ENCODE assay signal across 8 mouse cellular contexts in the genomic region with DNA sequence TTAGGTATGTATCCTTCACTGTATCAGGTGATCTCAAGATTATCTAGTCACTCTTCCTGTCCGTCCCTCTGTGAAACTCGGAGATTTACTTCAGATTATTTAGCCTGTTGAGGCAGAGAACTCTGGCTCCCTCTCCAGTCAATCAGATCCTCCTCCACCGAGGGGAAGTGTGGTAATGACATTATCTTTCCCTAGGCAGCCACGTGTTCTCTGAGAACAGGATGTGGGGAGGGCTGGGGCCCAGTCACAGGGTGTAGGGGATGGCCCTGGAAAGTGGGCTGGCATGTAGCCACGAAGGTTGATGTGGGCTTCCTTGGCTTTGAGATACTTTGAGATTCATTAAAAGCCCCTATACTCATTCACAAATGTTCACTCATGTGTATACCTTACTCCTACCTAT. TPM values are rescaled to one million over a fixed set of nuclear protein-coding genes. Genes with fewer than 3 reads are reported as not detected.
A peak's percentile ranks its signal among the peaks of the same experiment; 100 is the strongest.
DNase-seq lines count a peak whose midpoint lies in the region; ATAC-seq and TF ChIP-seq lines count a peak whose summit lies in the region.

No protein-coding gene starts in this region.

- peak; percentile 80 for ATAC-seq in lung, embryonic 15.5 days (ENCODE audit: borderline replicate concordance, extremely low read depth, low FRiP score, low TSS enrichment)
- ATAC-seq in stomach, embryonic 16.5 days (ENCODE audit: insufficient read depth, low FRiP score): peak; percentile 75; the same call in 1 of the 2 replicates
- no peak for ATAC-seq in hindbrain, embryonic 13.5 days (ENCODE audit: low FRiP score)
- no peak for ATAC-seq in forebrain, postnatal 0 days

- H3K9me3 ChIP-seq in lung, embryonic 15.5 days: no peaks in the 10 kb centered on the region
- no peaks in the 10 kb centered on the region for H3K9me3 ChIP-seq in stomach, embryonic 16.5 days (replicated peaks; ENCODE audit: control insufficient read depth, low read length)
- no peaks in the 10 kb centered on the region for H3K9me3 ChIP-seq in hindbrain, embryonic 13.5 days
- H3K9me3 ChIP-seq in forebrain, postnatal 0 days (ENCODE audit: low read length): no peaks in the 10 kb centered on the region

- H3K27me3 ChIP-seq in lung, embryonic 15.5 days: no peaks in the 10 kb centered on the region
- no peaks in the 10 kb centered on the region for H3K27me3 ChIP-seq in stomach, embryonic 16.5 days (ENCODE audit: control insufficient read depth, insufficient read depth, low read length)
- no peaks in the 10 kb centered on the region for H3K27me3 ChIP-seq in hindbrain, embryonic 13.5 days
- H3K27me3 ChIP-seq in forebrain, postnatal 0 days (ENCODE audit: insufficient read depth, low read length): no peaks in the 10 kb centered on the region; the same call in 1 of the 2 replicates

- 32% methylated on average over 5 of the region's 5 CpGs for WGBS in lung, embryonic 15.5 days
- 39% methylated on average over 5 of the region's 5 CpGs for WGBS in stomach, embryonic 16.5 days
- WGBS in hindbrain, embryonic 13.5 days: 52% methylated on average over 5 of the region's 5 CpGs
- 59% methylated on average over 5 of the region's 5 CpGs for WGBS in forebrain, postnatal 0 days

- DNase-seq in left cerebral cortex, postnatal 14 days (ENCODE audit: low spot score in 2 of 2): peak; percentile 9 to 11
- DNase-seq in left cerebral cortex, adult 11 months (ENCODE audit: low spot score): no peak
- peak; percentile 25 for DNase-seq in c-Kit-positive CD71-positive TER-119-positive erythroid progenitor cells, embryonic 14.5 days (ENCODE audit: low spot score)
- peak; percentile 90 for DNase-seq in induced T-regulatory cell, adult 2 months (ENCODE audit: low read depth)
- DNase-seq in forebrain, postnatal 0 days: no peak

- H3K9ac ChIP-seq in lung, embryonic 15.5 days: no peak overlapping the region
- no peak overlapping the region for H3K9ac ChIP-seq in stomach, embryonic 16.5 days (ENCODE audit: low read length)
- H3K9ac ChIP-seq in hindbrain, embryonic 13.5 days: no peak overlapping the region
- no peak overlapping the region for H3K9ac ChIP-seq in forebrain, postnatal 0 days

- no peaks in the 10 kb centered on the region for H3K36me3 ChIP-seq in lung, embryonic 15.5 days
- H3K36me3 ChIP-seq in stomach, embryonic 16.5 days (ENCODE audit: control insufficient read depth, insufficient read depth, low read length): no peaks in the 10 kb centered on the region
- no peaks in the 10 kb centered on the region for H3K36me3 ChIP-seq in hindbrain, embryonic 13.5 days
- H3K36me3 ChIP-seq in forebrain, postnatal 0 days (ENCODE audit: insufficient read depth): no peaks in the 10 kb centered on the region

- intact Hi-C loops in left cerebral cortex, postnatal 14 days (cut with DNase I): loop anchor here (10.0 kb wide), 1 partner anchor 105 kb away; no protein-coding TSS in a partner anchor

- H3K4me2 ChIP-seq in lung, embryonic 15.5 days: peak overlapping the region; percentile 18; the same call in 1 of the 2 replicates
- H3K4me2 ChIP-seq in stomach, embryonic 16.5 days (ENCODE audit: low read depth, low read length): no peak overlapping the region
- no peak overlapping the region for H3K4me2 ChIP-seq in hindbrain, embryonic 13.5 days
- H3K4me2 ChIP-seq in forebrain, postnatal 0 days (ENCODE audit: low read depth): no peak overlapping the region

- H3K4me3 ChIP-seq in lung, embryonic 15.5 days: no peak overlapping the region
- no peak overlapping the region for H3K4me3 ChIP-seq in stomach, embryonic 16.5 days (replicated peaks; ENCODE audit: low read length)
- no peak overlapping the region for H3K4me3 ChIP-seq in hindbrain, embryonic 13.5 days
- no peak overlapping the region for H3K4me3 ChIP-seq in forebrain, postnatal 0 days (ENCODE audit: low read depth, low read length)

- H3K27ac ChIP-seq in lung, embryonic 15.5 days: 0 out of 2 replicates have a peak overlapping the region, but pooled peaks have one; percentile 24
- peak overlapping the region; percentile 13; the same call in 1 of the 2 replicates for H3K27ac ChIP-seq in stomach, embryonic 16.5 days (ENCODE audit: low read length)
- no peak overlapping the region for H3K27ac ChIP-seq in hindbrain, embryonic 13.5 days
- no peak overlapping the region for H3K27ac ChIP-seq in forebrain, postnatal 0 days (ENCODE audit: low read depth, low read length)

- peaks cover 19% of the 10 kb centered on the region for H3K4me1 ChIP-seq in lung, embryonic 15.5 days
- H3K4me1 ChIP-seq in stomach, embryonic 16.5 days (ENCODE audit: control insufficient read depth, insufficient read depth, low read length): no peaks in the 10 kb centered on the region
- no peaks in the 10 kb centered on the region for H3K4me1 ChIP-seq in hindbrain, embryonic 13.5 days (replicated peaks)
- no peaks in the 10 kb centered on the region for H3K4me1 ChIP-seq in forebrain, postnatal 0 days (ENCODE audit: insufficient read depth)

- TF ChIP-seq CTCF in forebrain, postnatal 0 days (IDR thresholded peaks at IDR 0.05; ENCODE audit: low read depth): no peak

RNA-seq across cellular contexts. Expression of gene Msn, which starts 34.3 kb away (rescaled TPM):
- total RNA-seq in left cerebral cortex, postnatal 14 days (2021): 10 to 100 TPM; 21.4 to 21.8 TPM
- polyA plus RNA-seq in lung, embryonic 15.5 days (2015; fragmentation: Nextera tagmentation; extraction: Ambion mirVana): 182 and 194 TPM in 2 replicates
- polyA plus RNA-seq in stomach, embryonic 16.5 days (2015; fragmentation: Nextera tagmentation; extraction: Ambion mirVana): 99.4 and 100 TPM in 2 replicates
- 43.7 and 48.9 TPM in 2 replicates for polyA plus RNA-seq in hindbrain, embryonic 13.5 days (2015; fragmentation: Nextera tagmentation; extraction: Ambion mirVana)
- 12.6 and 19.7 TPM in 2 replicates for total RNA-seq in forebrain, postnatal 0 days (2014; rRNA removed)
- 20.6 and 25.1 TPM in 2 replicates for polyA plus RNA-seq in forebrain, postnatal 0 days (2015; fragmentation: Nextera tagmentation; extraction: Ambion mirVana)

Comparison
In these comparisons a context has a peak if more than half of its experiments do, and no peak if none do; other contexts are left out.
1. DNase-seq: peak in left cerebral cortex, postnatal 14 days (2 of 2), c-Kit-positive CD71-positive TER-119-positive erythroid progenitor cells, embryonic 14.5 days (single experiment) and induced T-regulatory cell, adult 2 months (single experiment); none in left cerebral cortex, adult 11 months (single experiment) and forebrain, postnatal 0 days (single experiment).
2. ATAC-seq: peak in lung, embryonic 15.5 days (single experiment) and stomach, embryonic 16.5 days (single experiment); none in hindbrain, embryonic 13.5 days (single experiment) and forebrain, postnatal 0 days (single experiment).
3. H3K27ac ChIP-seq: peak in lung, embryonic 15.5 days (single experiment) and stomach, embryonic 16.5 days (single experiment); none in hindbrain, embryonic 13.5 days (single experiment) and forebrain, postnatal 0 days (single experiment).